Mouse (Mus musculus): ENCODE measurements at regions not wholly inside any gene's neighbourhood (a gene's known extent, or its start where the extent isn't known, plus 50 kb on each side); places are given as distances from the start of the nearest gene placed in this dataset.

GRCm38 (mm10) chr14:106593980-106594379, 488.0 kb downstream of the Trim52 start:
- DNase-seq (ENCODE audit: low read depth, low spot score), result no peak

- no peak for DNase-seq (ENCODE audit: low read depth, low spot score)
These were observed 501.0 kb downstream of the Trim52 start for GRCm38 (mm10) chr14:106607041-106607440.

- DNase-seq (ENCODE audit: low read depth, low spot score), result no peak
These were observed 502.4 kb downstream of the Trim52 start for GRCm38 (mm10) chr14:106608341-106608927.

Measured in CD4-positive, CD25-positive, alpha-beta regulatory T cell, adult 2 months (primary cell).